Mouse (Mus musculus): ENCODE measurements around the gene Slc5a10. TPM values are rescaled to one million over a fixed set of nuclear protein-coding genes. Genes with fewer than 3 reads are reported as not detected.

The Slc5a10 gene
- polyA plus RNA-seq, 2 experiments = 0.04 TPM; not detected in 1

GRCm38 (mm10) chr11:61647956-61648748 lies 72.5 kb downstream of the Slc5a10 start:
- no peak for TF ChIP-seq POLR2A (IDR thresholded peaks at IDR 0.05; ENCODE audit: borderline replicate concordance, extremely low read depth, insufficient read depth, insufficient read length)
- Histone ChIP-seq H3K9ac (ENCODE audit: low read depth, low read length, severe bottlenecking) (no peak overlapping the region), H3K4me1 (ENCODE audit: control insufficient read depth, insufficient read depth, low read length) (0 out of 2 replicates have a peak, but pooled peaks cover 5% of the 10 kb centered on the region), H3K9me3 (ENCODE audit: control insufficient read depth, low read length) (no peaks in the 10 kb centered on the region), H3K4me3 (replicated peaks; ENCODE audit: low read length) (no peak overlapping the region), H3K4me2 (replicated peaks; ENCODE audit: low read depth, low read length, severe bottlenecking) (no peak overlapping the region), H3K27me3 (ENCODE audit: control insufficient read depth, insufficient read depth, low read length) (no peaks in the 10 kb centered on the region), H3K27ac (replicated peaks; ENCODE audit: low read depth, low read length) (no peak overlapping the region), H3K36me3 (ENCODE audit: control insufficient read depth, insufficient read depth, low read length) (no peaks in the 10 kb centered on the region)
- no peak for DNase-seq (ENCODE audit: low spot score)
- 83% methylated on average over 6 of the region's 6 CpGs for WGBS
- no peak for ATAC-seq (ENCODE audit: low FRiP score, low read depth)

DNA sequence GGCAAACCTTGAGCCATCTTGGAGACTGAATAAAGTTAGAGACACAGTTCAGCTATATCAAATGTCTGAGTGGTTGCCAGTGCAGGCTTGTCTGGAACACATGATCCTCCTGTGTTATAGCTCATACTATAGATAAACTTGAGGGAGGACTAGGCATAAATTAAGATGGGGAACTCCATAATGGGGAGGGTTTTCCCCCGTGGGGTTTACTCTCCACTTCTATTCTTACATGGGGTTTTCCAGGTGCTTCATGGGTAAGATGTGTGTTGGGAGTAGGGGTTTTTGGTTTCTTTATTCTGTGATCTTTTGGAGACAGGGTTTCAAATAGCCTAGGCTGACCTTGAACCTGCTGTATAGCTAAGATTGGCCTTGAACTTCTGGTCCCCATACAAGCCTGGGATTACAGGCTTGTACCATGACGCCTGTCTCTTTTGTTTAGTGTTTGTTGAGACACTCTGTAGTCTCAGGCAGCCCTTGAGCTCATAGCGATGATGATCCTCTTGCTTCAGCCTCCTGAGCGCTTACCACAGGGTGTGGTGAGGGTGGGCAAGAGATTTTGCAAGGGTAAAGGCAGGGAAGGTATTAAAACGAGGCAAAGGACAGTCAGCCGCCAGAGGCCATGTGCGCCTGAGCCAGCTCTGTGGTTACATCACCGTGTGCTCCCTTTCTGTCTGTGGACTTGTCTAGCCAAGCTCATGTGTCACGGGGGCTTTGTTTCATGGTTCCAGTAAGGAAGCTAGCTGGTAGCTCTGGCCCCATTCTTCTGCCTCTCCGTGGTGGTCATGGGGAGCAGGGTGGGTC lies 73.3 kb downstream of the Slc5a10 start:
- Histone ChIP-seq H3K9ac (ENCODE audit: low read depth, low read length, severe bottlenecking) (no peak overlapping the region), H3K27ac (replicated peaks; ENCODE audit: low read depth, low read length) (no peak overlapping the region), H3K4me3 (replicated peaks; ENCODE audit: low read length) (no peak overlapping the region), H3K27me3 (ENCODE audit: control insufficient read depth, insufficient read depth, low read length) (no peaks in the 10 kb centered on the region), H3K4me2 (replicated peaks; ENCODE audit: low read depth, low read length, severe bottlenecking) (no peak overlapping the region), H3K9me3 (ENCODE audit: control insufficient read depth, low read length) (no peaks in the 10 kb centered on the region), H3K36me3 (ENCODE audit: control insufficient read depth, insufficient read depth, low read length) (no peaks in the 10 kb centered on the region), H3K4me1 (ENCODE audit: control insufficient read depth, insufficient read depth, low read length) (0 out of 2 replicates have a peak, but pooled peaks cover 5% of the 10 kb centered on the region)
- no peak for TF ChIP-seq POLR2A (IDR thresholded peaks at IDR 0.05; ENCODE audit: borderline replicate concordance, extremely low read depth, insufficient read depth, insufficient read length)
- ATAC-seq (ENCODE audit: low FRiP score, low read depth) = no peak
- DNase-seq (ENCODE audit: low spot score) = no peak
- WGBS = 72% methylated on average over 10 of the region's 10 CpGs

DNA sequence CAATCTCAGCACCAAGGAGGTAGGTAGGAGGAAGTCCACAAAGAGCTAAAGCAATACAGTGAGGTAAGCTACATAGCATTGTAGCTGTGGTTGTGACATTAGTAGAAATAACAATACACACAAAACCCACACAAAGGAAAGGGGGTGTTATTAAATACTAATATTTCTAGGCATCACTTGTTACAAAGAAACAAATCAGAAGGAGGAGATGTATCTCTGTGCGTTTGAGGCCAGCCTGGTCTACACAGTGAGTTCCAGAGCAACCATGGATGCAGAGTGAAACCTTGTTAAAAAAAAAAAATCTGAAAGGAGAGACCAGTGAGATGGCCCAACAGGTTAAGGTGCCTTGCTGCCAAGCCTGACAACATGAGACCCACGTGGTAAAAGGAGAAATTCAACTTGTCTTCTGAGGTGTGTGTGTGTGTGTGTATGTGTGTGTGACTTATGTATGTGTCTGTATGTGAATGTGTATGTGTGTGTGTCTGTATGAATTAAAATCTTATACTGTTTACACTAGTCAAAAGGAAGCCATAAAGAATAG lies 74.1 kb downstream of the Slc5a10 start:
- ATAC-seq (ENCODE audit: low FRiP score, low read depth) (no peak), DNase-seq (ENCODE audit: low spot score) (no peak)
- Histone ChIP-seq H3K4me2 (replicated peaks; ENCODE audit: low read depth, low read length, severe bottlenecking) (no peak overlapping the region), H3K27ac (replicated peaks; ENCODE audit: low read depth, low read length) (no peak overlapping the region), H3K9me3 (ENCODE audit: control insufficient read depth, low read length) (no peaks in the 10 kb centered on the region), H3K9ac (ENCODE audit: low read depth, low read length, severe bottlenecking) (no peak overlapping the region), H3K27me3 (ENCODE audit: control insufficient read depth, insufficient read depth, low read length) (no peaks in the 10 kb centered on the region), H3K36me3 (ENCODE audit: control insufficient read depth, insufficient read depth, low read length) (no peaks in the 10 kb centered on the region), H3K4me3 (replicated peaks; ENCODE audit: low read length) (no peak overlapping the region), H3K4me1 (ENCODE audit: control insufficient read depth, insufficient read depth, low read length) (0 out of 2 replicates have a peak, but pooled peaks cover 5% of the 10 kb centered on the region)
- 61% methylated on average over 2 of the region's 2 CpGs for WGBS
- TF ChIP-seq POLR2A (IDR thresholded peaks at IDR 0.05; ENCODE audit: borderline replicate concordance, extremely low read depth, insufficient read depth, insufficient read length) = no peak

DNA sequence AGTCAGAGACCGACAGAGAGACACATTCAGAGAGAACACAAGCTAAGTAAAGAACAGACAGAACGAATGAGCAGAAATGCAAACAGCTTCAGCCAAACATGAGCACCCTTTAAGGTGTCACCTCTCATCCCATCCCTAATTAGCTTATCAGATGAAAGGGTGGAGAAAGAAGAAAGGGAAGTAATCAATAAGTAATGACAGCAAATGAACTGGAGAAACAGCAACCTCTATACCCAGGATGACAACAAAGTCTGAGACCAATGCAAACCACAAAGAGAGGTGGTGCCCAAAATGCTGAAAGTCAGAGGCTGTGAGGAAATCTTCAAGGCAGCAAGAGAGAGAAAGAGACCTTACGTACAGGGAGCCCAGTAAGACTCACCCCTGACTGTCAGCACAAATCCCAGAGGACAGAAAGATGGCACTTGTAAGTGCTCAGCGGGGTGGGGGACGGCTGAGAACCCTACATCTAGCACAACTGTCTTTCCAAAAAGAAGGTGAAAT lies 75.2 kb downstream of the Slc5a10 start:
- WGBS = 72% methylated on average over 5 of the region's 5 CpGs
- no peaks in the 10 kb centered on the region for H3K36me3 ChIP-seq (ENCODE audit: control insufficient read depth, insufficient read depth, low read length)
- ATAC-seq (ENCODE audit: low FRiP score, low read depth) = no peak

More for the DNA sequence above, 75.2 kb downstream of the Slc5a10 start:
- no peaks in the 10 kb centered on the region for H3K27me3 ChIP-seq (ENCODE audit: control insufficient read depth, insufficient read depth, low read length)
- TF ChIP-seq POLR2A (IDR thresholded peaks at IDR 0.05; ENCODE audit: borderline replicate concordance, extremely low read depth, insufficient read depth, insufficient read length) = no peak
- no peak overlapping the region for H3K9ac ChIP-seq (ENCODE audit: low read depth, low read length, severe bottlenecking)
- no peaks in the 10 kb centered on the region for H3K9me3 ChIP-seq (ENCODE audit: control insufficient read depth, low read length)
- no peak overlapping the region for H3K27ac ChIP-seq (replicated peaks; ENCODE audit: low read depth, low read length)
- H3K4me3 ChIP-seq (replicated peaks; ENCODE audit: low read length) = no peak overlapping the region
- no peak overlapping the region for H3K4me2 ChIP-seq (replicated peaks; ENCODE audit: low read depth, low read length, severe bottlenecking)
- H3K4me1 ChIP-seq (ENCODE audit: control insufficient read depth, insufficient read depth, low read length) = 0 out of 2 replicates have a peak, but pooled peaks cover 5% of the 10 kb centered on the region
- no peak for DNase-seq (ENCODE audit: low spot score)
